Mouse (Mus musculus) limb, embryonic 13.5 days (tissue): ENCODE measurements around the gene Kcnmb2. TPM values are rescaled to one million over a fixed set of nuclear protein-coding genes. Genes with fewer than 3 reads are reported as not detected.
A peak's percentile ranks its signal among the peaks of the same experiment; 100 is the strongest.

Source experiments
- ATAC-seq: fragments of 200-750 bp; cut with Nextera tagmentation; 2 replicates; pipeline ENCODE4 v1.8.0; 2017; ENCODE audit warnings: low read depth, moderate number of reproducible peaks, moderate TSS enrichment; ENCODE audit not compliant: low FRiP score
- H3K27ac ChIP-seq: fragments of 300-500 bp; sonication (generic); 2 replicates; pipeline ENCODE4 v1.5.1; 2015; ENCODE audit warnings: inconsistent platforms, mild to moderate bottlenecking, moderate library complexity
- H3K27me3 ChIP-seq: fragments of 300-500 bp; sonication (generic); 2 replicates; pipeline ENCODE4 v1.6.1; 2015; ENCODE audit warnings: mild to moderate bottlenecking, inconsistent platforms
- H3K36me3 ChIP-seq: fragments of 300-500 bp; sonication (generic); 2 replicates; pipeline ENCODE4 v1.6.1; 2015; ENCODE audit warnings: inconsistent platforms, mild to moderate bottlenecking, moderate library complexity
- H3K4me1 ChIP-seq: fragments of 300-500 bp; sonication (generic); 2 replicates; pipeline ENCODE4 v1.6.1; 2015; ENCODE audit warnings: inconsistent platforms
- H3K4me2 ChIP-seq: fragments of 300-500 bp; sonication (generic); replicated peaks from 2 replicates; pipeline ENCODE4 v1.6.1; 2015; ENCODE audit warnings: inconsistent platforms, mild to moderate bottlenecking, moderate library complexity
- H3K4me3 ChIP-seq: fragments of 300-500 bp; sonication (generic); 2 replicates; pipeline ENCODE4 v1.5.1; 2015; ENCODE audit warnings: moderate library complexity, mild to moderate bottlenecking, inconsistent platforms
- H3K9ac ChIP-seq: fragments of 300-500 bp; sonication (generic); 2 replicates; pipeline ENCODE4 v1.6.1; 2015; ENCODE audit warnings: mild to moderate bottlenecking, inconsistent platforms
- H3K9me3 ChIP-seq: fragments of 300-500 bp; sonication (generic); 2 replicates; pipeline ENCODE4 v1.6.1; 2016; ENCODE audit warnings: inconsistent platforms
- WGBS: fragments of 180-500 bp; shearing (Covaris S2); methylation state at CpG from one replicate; pipeline ENCODE4 v1.1.7; 2015; 5-methylcytosine and 5-hydroxymethylcytosine counted together
- polyA plus RNA-seq: library from polyadenylated mRNA; unstranded; fragments of >200 nt; fragmentation: Nextera tagmentation; extraction: Ambion mirVana; gene quantifications from 2 replicates; pipeline ENCODE4 v1.2.1, GENCODE M21; 2015

Kcnmb2 gene
- polyA plus RNA-seq, 1 experiment from 2014 or later: 1.0 TPM

DNA sequence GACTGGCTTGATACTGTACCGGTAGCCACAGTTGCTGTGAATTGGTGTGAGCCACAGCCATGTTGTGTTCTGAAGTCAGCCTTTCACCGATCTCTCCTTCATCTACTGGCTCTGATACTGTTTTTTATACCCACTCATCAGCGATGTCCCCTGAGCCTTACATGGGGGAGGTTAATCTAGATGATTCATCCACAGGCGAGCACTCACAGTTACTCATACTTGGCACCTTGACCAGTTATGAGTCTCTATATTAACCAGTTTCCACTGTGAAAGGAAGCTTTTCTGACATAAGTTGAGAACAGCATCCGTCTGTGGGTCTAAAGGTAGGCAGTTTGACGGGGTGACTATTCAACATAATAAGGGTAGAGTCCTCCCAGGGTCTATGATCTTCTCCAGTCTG lies 118.7 kb downstream of the Kcnmb2 start:
- no peaks in the 10 kb centered on the region for H3K4me1 ChIP-seq
- no peak overlapping the region for H3K4me2 ChIP-seq
- WGBS: 89% methylated on average over 6 of the region's 6 CpGs
- H3K27ac ChIP-seq: no peak overlapping the region
- H3K9ac ChIP-seq: no peak overlapping the region
- ATAC-seq: no peak
- no peaks in the 10 kb centered on the region for H3K9me3 ChIP-seq
- H3K4me3 ChIP-seq: no peak overlapping the region
- no peaks in the 10 kb centered on the region for H3K36me3 ChIP-seq
- no peaks in the 10 kb centered on the region for H3K27me3 ChIP-seq

DNA sequence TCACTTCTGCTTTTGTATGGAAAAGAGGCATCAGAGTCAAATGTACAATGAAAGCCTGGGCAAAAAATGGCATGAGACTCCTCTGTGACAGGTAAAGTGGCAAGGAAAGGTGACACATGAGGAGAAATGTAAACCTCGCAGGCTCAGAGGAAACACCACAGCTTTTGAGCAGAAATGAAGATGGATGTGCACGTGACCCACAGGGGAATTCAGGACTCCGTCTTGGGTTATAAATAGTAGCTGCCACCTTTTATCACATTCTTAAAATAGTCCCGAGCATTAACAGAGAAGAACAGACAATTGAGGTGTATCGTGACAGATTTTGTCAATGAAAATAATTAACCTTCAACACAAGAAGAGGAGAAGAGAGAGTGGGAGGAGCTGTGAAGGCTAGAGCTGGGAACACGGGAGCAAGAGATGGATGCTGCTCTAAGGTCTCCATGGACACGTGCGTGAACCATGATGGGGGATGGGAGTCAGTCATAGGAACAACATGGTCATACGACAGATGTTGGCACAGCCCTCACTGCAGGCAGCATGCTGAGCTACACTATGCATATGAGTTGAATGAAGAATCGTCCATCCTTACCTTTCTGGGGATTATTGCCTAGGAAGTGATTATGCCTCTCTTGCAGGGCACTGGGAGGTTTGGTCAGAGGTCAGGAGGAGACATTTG lies 127.2 kb downstream of the Kcnmb2 start:
- Histone ChIP-seq H3K4me1 (no peaks in the 10 kb centered on the region), H3K27me3 (no peaks in the 10 kb centered on the region), H3K27ac (no peak overlapping the region), H3K9ac (no peak overlapping the region), H3K9me3 (no peaks in the 10 kb centered on the region), H3K4me2 (no peak overlapping the region), H3K4me3 (no peak overlapping the region), H3K36me3 (no peaks in the 10 kb centered on the region)
- ATAC-seq: no peak
- 70% methylated on average over 10 of the region's 10 CpGs for WGBS

DNA sequence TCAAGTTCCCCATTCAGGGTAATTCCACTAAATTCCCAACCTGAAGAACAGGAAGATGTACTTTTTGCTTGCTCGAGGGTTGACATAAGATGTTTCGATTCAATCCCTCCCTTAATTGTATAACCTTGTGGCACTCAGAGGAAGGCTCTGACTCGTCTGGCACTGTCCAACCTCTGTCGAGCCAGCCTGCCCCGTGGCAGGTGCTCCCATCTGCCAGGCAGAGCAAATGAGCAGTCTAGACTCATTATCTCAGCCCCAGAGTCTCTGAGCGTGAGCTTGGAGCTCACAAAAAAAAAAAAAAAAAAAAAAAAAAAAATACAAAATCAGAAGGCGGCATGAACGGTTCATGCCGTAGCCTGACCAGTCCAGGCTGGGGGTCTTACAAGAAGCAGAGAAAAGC lies 130.1 kb downstream of the Kcnmb2 start:
- Histone ChIP-seq H3K27ac (no peak overlapping the region), H3K4me3 (no peak overlapping the region), H3K4me1 (no peaks in the 10 kb centered on the region), H3K9ac (no peak overlapping the region), H3K27me3 (no peaks in the 10 kb centered on the region), H3K36me3 (no peaks in the 10 kb centered on the region), H3K9me3 (no peaks in the 10 kb centered on the region), H3K4me2 (no peak overlapping the region)
- ATAC-seq: no peak
- 76% methylated on average over 9 of the region's 9 CpGs for WGBS

DNA sequence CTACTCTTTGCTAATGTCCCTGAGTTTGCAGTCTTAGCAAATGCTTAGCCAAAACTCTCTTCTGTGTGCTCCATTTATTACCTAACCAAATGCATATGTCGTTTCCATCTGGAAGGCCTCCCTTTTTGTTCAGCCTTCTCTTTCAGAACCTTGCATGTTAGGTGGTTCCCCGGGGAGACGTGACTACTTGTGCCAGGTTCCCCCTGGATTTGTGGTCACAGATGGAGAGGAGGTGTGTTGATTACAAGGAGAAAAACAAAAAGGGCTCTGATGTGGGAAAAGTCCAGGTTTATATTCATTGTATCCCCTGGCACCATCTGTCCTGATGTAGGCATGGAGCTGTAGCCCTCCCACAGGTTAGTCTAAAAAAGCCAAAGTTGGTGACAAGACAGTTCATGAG lies 141.5 kb downstream of the Kcnmb2 start:
- H3K9ac ChIP-seq: no peak overlapping the region
- H3K4me3 ChIP-seq: no peak overlapping the region
- 32% methylated on average over 3 of the region's 3 CpGs for WGBS
- H3K27ac ChIP-seq: no peak overlapping the region
- no peaks in the 10 kb centered on the region for H3K36me3 ChIP-seq
- no peak; the same call in 1 of the 2 replicates for ATAC-seq
- H3K27me3 ChIP-seq: no peaks in the 10 kb centered on the region
- H3K4me1 ChIP-seq: no peaks in the 10 kb centered on the region
- no peaks in the 10 kb centered on the region for H3K9me3 ChIP-seq
- no peak overlapping the region for H3K4me2 ChIP-seq

DNA sequence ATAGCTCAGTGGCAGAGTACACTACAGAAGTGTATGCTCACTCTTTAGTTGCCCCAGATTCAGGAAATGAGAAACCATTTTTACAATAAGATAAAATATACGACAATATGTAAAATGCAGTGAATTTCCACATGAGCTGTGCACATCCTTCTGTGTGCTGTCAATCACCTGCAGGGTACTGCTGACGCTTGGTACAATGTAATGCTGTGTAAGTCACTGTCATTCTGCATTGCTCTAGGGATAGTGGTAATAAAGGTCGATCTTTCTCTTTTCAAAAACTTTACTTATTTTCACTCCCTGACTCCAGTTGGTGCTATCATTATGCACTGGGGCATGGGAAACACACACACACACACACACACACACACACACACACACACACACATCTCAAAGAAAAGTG lies 146.5 kb downstream of the Kcnmb2 start:
- H3K9me3 ChIP-seq: no peaks in the 10 kb centered on the region
- no peak overlapping the region for H3K9ac ChIP-seq
- no peaks in the 10 kb centered on the region for H3K4me1 ChIP-seq
- no peak overlapping the region for H3K27ac ChIP-seq
- no peak overlapping the region for H3K4me3 ChIP-seq
- 85% methylated on average over 3 of the region's 3 CpGs for WGBS
- ATAC-seq: no peak
- no peaks in the 10 kb centered on the region for H3K27me3 ChIP-seq
- H3K36me3 ChIP-seq: no peaks in the 10 kb centered on the region
- no peak overlapping the region for H3K4me2 ChIP-seq

DNA sequence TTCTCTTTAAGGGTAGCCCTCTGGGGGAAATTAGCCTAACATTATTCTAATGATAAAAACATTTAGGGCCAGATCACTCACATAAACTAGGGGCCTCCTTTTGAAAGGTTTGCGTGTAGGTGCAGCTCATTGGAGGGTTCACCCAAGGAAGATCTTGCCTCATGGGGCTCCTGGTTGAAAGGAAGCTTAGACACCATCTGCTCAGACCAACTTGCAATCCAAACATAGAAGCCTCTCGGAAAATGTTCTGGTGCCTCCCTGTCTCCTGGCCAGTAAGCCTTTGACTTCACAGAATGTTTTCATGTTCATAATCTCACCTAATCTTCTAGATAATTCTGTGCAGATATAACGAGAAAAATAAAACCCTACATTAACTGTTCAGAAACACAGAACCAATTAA lies 150.3 kb downstream of the Kcnmb2 start:
- ATAC-seq: no peak
- Histone ChIP-seq H3K9me3 (no peaks in the 10 kb centered on the region), H3K4me3 (no peak overlapping the region), H3K4me1 (no peaks in the 10 kb centered on the region), H3K27me3 (no peaks in the 10 kb centered on the region), H3K36me3 (no peaks in the 10 kb centered on the region), H3K9ac (no peak overlapping the region), H3K4me2 (no peak overlapping the region), H3K27ac (no peak overlapping the region)
- WGBS: 69% methylated on average over 3 of the region's 3 CpGs

DNA sequence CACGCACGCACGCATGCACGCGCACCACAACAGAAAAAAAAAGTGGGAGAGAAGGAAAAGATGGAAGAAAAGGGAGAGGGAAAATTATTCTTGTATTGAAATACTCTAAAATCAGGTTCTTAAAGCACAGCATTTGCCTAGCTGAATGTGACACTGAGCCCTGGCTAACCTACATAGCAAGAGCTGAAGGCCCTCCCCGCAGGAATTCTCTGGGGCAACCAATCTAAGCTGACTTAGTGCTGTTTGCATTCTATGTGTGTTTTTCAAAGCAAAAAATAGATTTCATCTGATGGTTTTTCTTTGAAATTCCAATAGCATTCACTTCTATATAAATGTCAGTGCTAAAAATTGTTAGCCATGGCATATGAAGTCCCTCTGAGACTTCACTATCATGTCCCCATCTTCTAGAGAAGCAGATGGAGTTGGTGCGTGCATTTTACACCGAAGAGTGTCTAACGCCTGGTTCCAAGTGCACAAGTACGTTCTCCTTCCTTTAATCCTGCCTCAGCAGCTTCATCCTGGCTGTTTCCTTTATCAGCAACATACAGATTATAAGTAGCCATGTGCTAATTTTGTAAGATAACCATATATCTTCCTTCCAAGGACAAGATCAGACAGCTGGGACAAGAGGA lies 151.4 kb downstream of the Kcnmb2 start:
- Histone ChIP-seq H3K36me3 (no peaks in the 10 kb centered on the region), H3K9ac (no peak overlapping the region), H3K9me3 (no peaks in the 10 kb centered on the region), H3K4me1 (no peaks in the 10 kb centered on the region), H3K4me3 (no peak overlapping the region), H3K4me2 (no peak overlapping the region), H3K27ac (no peak overlapping the region), H3K27me3 (no peaks in the 10 kb centered on the region)
- no peak for ATAC-seq
- 92% methylated on average over 10 of the region's 10 CpGs for WGBS

DNA sequence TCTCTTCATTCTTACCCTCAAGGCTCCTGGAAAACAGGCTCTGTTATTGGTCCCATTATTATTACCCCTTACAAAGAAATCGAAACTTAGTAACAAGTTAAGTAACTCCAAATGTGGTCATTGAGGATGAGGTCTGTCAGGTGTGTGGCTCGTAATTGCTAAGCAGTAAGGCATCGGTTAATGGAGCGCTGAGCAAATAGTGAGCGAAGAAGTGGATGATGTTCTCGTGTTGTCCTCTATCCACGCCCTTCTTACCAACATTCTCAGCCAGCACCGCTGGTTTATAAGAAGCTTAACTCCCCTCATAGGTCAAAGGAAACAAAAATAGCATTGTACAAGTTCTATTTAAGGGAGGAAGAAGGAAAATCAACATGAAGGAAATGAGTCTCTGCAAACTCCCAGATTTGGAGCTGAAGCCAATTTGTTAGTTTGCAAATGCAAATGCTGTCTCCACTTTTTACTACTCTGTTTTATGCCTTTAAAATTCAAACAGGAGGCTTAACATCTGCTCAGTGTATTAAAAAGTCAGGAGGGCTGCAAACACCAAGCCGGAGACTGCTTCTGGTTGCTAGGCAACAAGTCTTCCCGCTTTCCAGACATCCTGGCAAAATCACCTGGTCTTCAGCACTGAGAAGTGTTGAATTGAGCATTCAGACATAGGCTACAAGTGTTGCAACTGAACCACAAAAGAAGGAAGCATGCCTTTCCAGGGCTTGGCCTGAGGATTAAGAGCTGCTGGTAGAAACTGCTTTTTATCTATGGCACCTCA lies 157.8 kb downstream of the Kcnmb2 start:
- Histone ChIP-seq H3K9ac (no peak overlapping the region), H3K4me1 (peaks cover 17% of the 10 kb centered on the region), H3K27me3 (no peaks in the 10 kb centered on the region), H3K36me3 (no peaks in the 10 kb centered on the region), H3K9me3 (no peaks in the 10 kb centered on the region), H3K4me2 (peak overlapping the region; percentile 15; the same call in 1 of the 2 replicates), H3K27ac (no peak overlapping the region), H3K4me3 (no peak overlapping the region)
- peak; percentile 65 for ATAC-seq
- WGBS: 30% methylated on average over 10 of the region's 10 CpGs

DNA sequence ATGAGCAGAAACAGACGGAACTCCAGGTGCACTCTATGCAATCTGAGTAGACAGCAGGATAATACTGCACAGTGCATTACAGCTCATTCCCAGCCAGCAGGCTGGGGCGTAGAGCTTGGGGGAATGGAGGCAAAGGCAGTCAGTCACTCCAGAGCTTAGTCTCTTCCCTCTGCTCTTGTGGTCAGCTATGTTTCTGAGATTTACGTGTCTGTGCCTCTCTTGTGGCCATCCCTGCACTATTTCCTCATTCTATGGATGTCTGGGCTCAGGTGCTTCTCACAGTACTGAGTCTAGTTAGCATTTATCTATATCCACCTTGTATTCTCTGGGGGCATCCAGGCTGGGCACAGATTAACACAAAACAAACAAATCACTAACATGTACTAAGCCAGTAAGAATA lies 160.4 kb downstream of the Kcnmb2 start:
- no peak overlapping the region for H3K9ac ChIP-seq

DNA sequence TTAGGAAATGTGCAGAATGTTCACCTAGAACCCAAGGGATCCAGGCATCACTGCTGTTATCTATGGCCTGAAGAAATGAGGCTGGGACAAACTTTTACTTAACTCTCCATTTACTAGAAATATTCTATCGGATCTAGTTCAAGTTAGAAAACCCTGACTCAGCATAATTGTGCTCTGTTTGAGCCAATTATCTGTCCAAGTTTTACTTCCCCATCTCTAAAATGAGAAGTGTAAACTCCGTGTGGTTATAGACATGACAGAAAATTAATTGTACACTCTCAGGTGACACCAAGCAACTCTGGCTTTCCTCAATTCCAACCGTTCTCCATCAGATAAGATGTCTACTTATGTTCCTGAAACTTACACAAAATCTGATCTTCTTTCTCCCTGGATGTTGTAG lies 161.0 kb downstream of the Kcnmb2 start:
- 80% methylated on average over 3 of the region's 3 CpGs for WGBS
- Histone ChIP-seq H3K4me3 (no peak overlapping the region), H3K4me1 (peaks cover 30% of the 10 kb centered on the region), H3K4me2 (no peak overlapping the region), H3K36me3 (no peaks in the 10 kb centered on the region), H3K9me3 (no peaks in the 10 kb centered on the region), H3K27me3 (no peaks in the 10 kb centered on the region), H3K9ac (no peak overlapping the region), H3K27ac (no peak overlapping the region)
- no peak for ATAC-seq

More for the DNA sequence above, 160.4 kb downstream of the Kcnmb2 start:
- no peaks in the 10 kb centered on the region for H3K36me3 ChIP-seq
- H3K4me3 ChIP-seq: no peak overlapping the region
- no peaks in the 10 kb centered on the region for H3K27me3 ChIP-seq
- no peak overlapping the region for H3K27ac ChIP-seq
- no peak overlapping the region for H3K4me2 ChIP-seq
- H3K4me1 ChIP-seq: peaks cover 28% of the 10 kb centered on the region
- no peak for ATAC-seq
- no peaks in the 10 kb centered on the region for H3K9me3 ChIP-seq
- WGBS: 70% methylated on average over 3 of the region's 3 CpGs

DNA sequence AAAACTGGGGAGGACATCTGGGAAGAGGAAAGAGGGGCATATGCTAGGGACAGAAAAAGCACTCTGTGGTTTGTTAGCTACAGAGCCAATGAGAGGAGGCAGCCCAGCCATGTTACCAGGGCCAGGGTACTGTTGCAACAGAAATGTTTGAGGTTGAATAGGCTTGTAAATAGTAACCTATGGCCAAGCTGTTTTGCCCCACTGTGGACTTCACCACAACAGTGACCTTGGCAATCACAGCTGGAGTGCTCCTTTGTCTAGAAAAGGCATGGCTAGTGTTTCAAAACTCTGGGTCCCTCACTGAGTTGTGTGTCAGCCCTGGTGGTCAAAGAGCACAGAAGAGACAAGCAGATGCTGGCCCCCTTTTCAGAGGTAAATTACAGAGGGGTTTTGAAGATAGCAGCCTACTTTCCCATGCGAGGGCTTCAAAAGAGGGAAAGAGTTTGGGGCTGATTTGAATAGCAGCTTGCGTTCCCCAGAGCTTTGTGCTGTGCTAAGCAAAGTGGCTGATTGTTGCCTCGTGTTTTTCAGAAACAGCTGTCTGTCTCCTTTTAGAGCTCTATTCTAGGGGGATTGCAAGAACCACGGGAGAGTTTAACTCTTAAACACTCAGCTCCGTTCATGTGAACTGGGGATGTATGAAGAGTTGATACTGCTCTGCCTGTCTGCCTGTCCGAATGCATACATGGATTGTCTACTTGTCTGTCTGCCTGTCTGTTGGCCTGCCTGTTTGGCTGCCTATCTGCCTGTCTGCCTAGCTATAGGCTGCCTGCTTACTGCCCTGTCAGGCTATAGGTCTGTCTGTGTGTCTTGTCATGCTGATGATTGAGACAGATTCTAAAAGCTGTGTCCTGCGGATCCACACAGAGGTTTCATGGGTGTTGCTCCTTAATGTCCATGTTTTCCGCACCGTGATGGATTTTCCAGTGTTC lies 165.0 kb downstream of the Kcnmb2 start:
- Histone ChIP-seq H3K9ac (no peak overlapping the region), H3K36me3 (no peaks in the 10 kb centered on the region), H3K27ac (no peak overlapping the region), H3K4me1 (peaks cover 13% of the 10 kb centered on the region), H3K4me2 (no peak overlapping the region), H3K4me3 (no peak overlapping the region), H3K9me3 (no peaks in the 10 kb centered on the region), H3K27me3 (no peaks in the 10 kb centered on the region)
- ATAC-seq: peak; percentile 53; the same call in 1 of the 2 replicates
- WGBS: 42% methylated on average over 9 of the region's 9 CpGs
